Mouse (Mus musculus) hindbrain, postnatal 0 days (tissue): ENCODE results near the gene Mkln1. TPM values are rescaled to one million over a fixed set of nuclear protein-coding genes. Genes with fewer than 3 reads are reported as not detected.
A peak's percentile ranks its signal among the peaks of the same experiment; 100 is the strongest.

Experiments used
- ATAC-seq: fragments of 200-750 bp; cut with Nextera tagmentation; 2 replicates; pipeline ENCODE4 v1.8.0; 2017; ENCODE audit warnings: mild to moderate bottlenecking, moderate TSS enrichment, moderate library complexity
- DNase-seq: peaks from one replicate; pipeline ENCODE4 v3.0.0-alpha.2; 2015; ENCODE audit warnings: low spot score
- H3K27ac ChIP-seq: fragments of 300-500 bp; sonication (generic); 2 replicates; pipeline ENCODE4 v1.5.1; 2014; ENCODE audit warnings: mild to moderate bottlenecking
- H3K27me3 ChIP-seq: fragments of 300-500 bp; sonication (generic); 2 replicates; pipeline ENCODE4 v1.6.1; 2014; ENCODE audit warnings: low read length, mixed read lengths; ENCODE audit not compliant: insufficient read depth
- H3K36me3 ChIP-seq: fragments of 300-500 bp; sonication (generic); 2 replicates; pipeline ENCODE4 v1.6.1; 2014; ENCODE audit warnings: low read length, mixed read lengths; ENCODE audit not compliant: insufficient read depth
- H3K4me1 ChIP-seq: fragments of 300-500 bp; sonication (generic); 2 replicates; pipeline ENCODE4 v1.6.1; 2014; ENCODE audit warnings: antibody characterized with exemption, low read length, mixed read lengths; ENCODE audit not compliant: insufficient read depth
- H3K4me2 ChIP-seq: fragments of 300-500 bp; sonication (generic); 2 replicates; pipeline ENCODE4 v1.6.1; 2014; ENCODE audit warnings: low read depth, mild to moderate bottlenecking, low read length, moderate library complexity, mixed read lengths
- H3K4me3 ChIP-seq: fragments of 300-500 bp; sonication (generic); 2 replicates; pipeline ENCODE4 v1.5.1; 2014; ENCODE audit warnings: low read length
- H3K9ac ChIP-seq: fragments of 300-500 bp; sonication (generic); replicated peaks from 2 replicates; pipeline ENCODE4 v1.6.1; 2014; ENCODE audit warnings: mild to moderate bottlenecking, low read length, moderate library complexity, mixed read lengths
- H3K9me3 ChIP-seq: fragments of 300-500 bp; sonication (generic); 2 replicates; pipeline ENCODE4 v1.6.1; 2016; ENCODE audit warnings: low read length, mixed read lengths
- CTCF ChIP-seq: IDR thresholded peaks from 2 replicates; pipeline ENCODE4 v1.5.1; 2016; ENCODE audit warnings: antibody characterized with exemption, control low read depth, low read depth
- WGBS: fragments of 180-500 bp; shearing (Covaris S2); extraction: QIAGEN DNeasy Blood & Tissue Kit; methylation state at CpG from one replicate; pipeline ENCODE4 v1.1.7; 2014; 5-methylcytosine and 5-hydroxymethylcytosine counted together
- polyA plus RNA-seq: library from polyadenylated mRNA; unstranded; fragments of >200 nt; fragmentation: Nextera tagmentation; extraction: Ambion mirVana; gene quantifications from 2 replicates; pipeline ENCODE4 v1.2.1, GENCODE M21; 2015
- total RNA-seq: library from RNA; depleted of rRNA; stranded (reverse); fragments of >200 nt; gene quantifications from 2 replicates; pipeline ENCODE4 v1.2.3, GENCODE M21; 2014

The Mkln1 gene
- total and polyA plus RNA-seq, 2 experiments from 2014 or later = 53.4 to 88.3 TPM

- WGBS = 94% methylated on average over 6 of the region's 6 CpGs
- Histone ChIP-seq H3K4me2 (no peak overlapping the region), H3K4me1 (no peaks in the 10 kb centered on the region), H3K27ac (no peak overlapping the region), H3K9ac (no peak overlapping the region), H3K36me3 (0 out of 2 replicates have a peak, but pooled peaks cover 9% of the 10 kb centered on the region), H3K27me3 (no peaks in the 10 kb centered on the region), H3K4me3 (no peak overlapping the region), H3K9me3 (no peaks in the 10 kb centered on the region)
- DNase-seq = no peak
- no peak for ATAC-seq
- TF ChIP-seq CTCF = no peak
Measured at GRCm38 (mm10) chr6:31469431-31469830, 70.9 kb downstream of the Mkln1 start.

GRCm38 (mm10) chr6:31478221-31478620, 79.7 kb downstream of the Mkln1 start:
- Histone ChIP-seq H3K4me2 (no peak overlapping the region), H3K9ac (no peak overlapping the region), H3K4me1 (no peaks in the 10 kb centered on the region), H3K4me3 (no peak overlapping the region), H3K9me3 (no peaks in the 10 kb centered on the region), H3K27me3 (no peaks in the 10 kb centered on the region), H3K27ac (no peak overlapping the region), H3K36me3 (peaks cover 7% of the 10 kb centered on the region; the same call in 1 of the 2 replicates)
- ATAC-seq (no peak), DNase-seq (no peak)
- 72% methylated on average over 4 of the region's 4 CpGs for WGBS
- TF ChIP-seq CTCF = peak; percentile 30

- 83% methylated on average over 4 of the region's 4 CpGs for WGBS
- no peak overlapping the region for H3K9ac ChIP-seq
- ATAC-seq = no peak
- no peak for DNase-seq
- H3K4me2 ChIP-seq = no peak overlapping the region
- no peak overlapping the region for H3K27ac ChIP-seq
- no peak for TF ChIP-seq CTCF
- peaks cover 3% of the 10 kb centered on the region; the same call in 1 of the 2 replicates for H3K36me3 ChIP-seq
- no peaks in the 10 kb centered on the region for H3K4me1 ChIP-seq
- H3K27me3 ChIP-seq = no peaks in the 10 kb centered on the region
- H3K4me3 ChIP-seq = no peak overlapping the region
- no peaks in the 10 kb centered on the region for H3K9me3 ChIP-seq
Measured at GRCm38 (mm10) chr6:31480008-31480407, 81.5 kb downstream of the Mkln1 start.

- H3K4me1 ChIP-seq = no peaks in the 10 kb centered on the region
- 90% methylated on average over 2 of the region's 2 CpGs for WGBS
- DNase-seq (no peak), ATAC-seq (no peak)
- no peaks in the 10 kb centered on the region; the same call in 1 of the 2 replicates for H3K36me3 ChIP-seq
- no peak overlapping the region for H3K4me3 ChIP-seq
- no peak overlapping the region for H3K9ac ChIP-seq
- no peak overlapping the region for H3K27ac ChIP-seq
- H3K27me3 ChIP-seq = no peaks in the 10 kb centered on the region
- H3K9me3 ChIP-seq = no peaks in the 10 kb centered on the region
- no peak for TF ChIP-seq CTCF
- H3K4me2 ChIP-seq = no peak overlapping the region
Measured at GRCm38 (mm10) chr6:31486601-31487000, 88.1 kb downstream of the Mkln1 start.

GRCm38 (mm10) chr6:31489950-31490349, 91.4 kb downstream of the Mkln1 start:
- Histone ChIP-seq H3K36me3 (no peaks in the 10 kb centered on the region; the same call in 1 of the 2 replicates), H3K4me3 (no peak overlapping the region), H3K27me3 (no peaks in the 10 kb centered on the region), H3K9ac (no peak overlapping the region), H3K27ac (no peak overlapping the region), H3K9me3 (no peaks in the 10 kb centered on the region), H3K4me2 (no peak overlapping the region), H3K4me1 (no peaks in the 10 kb centered on the region)
- DNase-seq (no peak), ATAC-seq (no peak)
- no peak for TF ChIP-seq CTCF
- 91% methylated on average over 7 of the region's 7 CpGs for WGBS

- no peak overlapping the region for H3K4me2 ChIP-seq
- TF ChIP-seq CTCF = no peak
- no peak overlapping the region for H3K27ac ChIP-seq
- H3K9me3 ChIP-seq = no peaks in the 10 kb centered on the region
- H3K4me1 ChIP-seq = no peaks in the 10 kb centered on the region
- ATAC-seq = no peak
- no peaks in the 10 kb centered on the region for H3K27me3 ChIP-seq
- no peak overlapping the region for H3K9ac ChIP-seq
- H3K36me3 ChIP-seq = peaks cover 6% of the 10 kb centered on the region; the same call in 1 of the 2 replicates
- H3K4me3 ChIP-seq = no peak overlapping the region
- DNase-seq = no peak
- 87% methylated on average over 2 of the region's 2 CpGs for WGBS
Measured at GRCm38 (mm10) chr6:31495122-31495731, 96.7 kb downstream of the Mkln1 start.

- 59% methylated on average over 2 of the region's 2 CpGs for WGBS
- TF ChIP-seq CTCF = no peak
- no peak overlapping the region for H3K4me2 ChIP-seq
- H3K27ac ChIP-seq = no peak overlapping the region
- no peak overlapping the region for H3K4me3 ChIP-seq
- H3K27me3 ChIP-seq = no peaks in the 10 kb centered on the region
- no peaks in the 10 kb centered on the region for H3K9me3 ChIP-seq
- ATAC-seq (no peak), DNase-seq (no peak)
- no peak overlapping the region for H3K9ac ChIP-seq
- no peaks in the 10 kb centered on the region for H3K4me1 ChIP-seq
- H3K36me3 ChIP-seq = peaks cover 6% of the 10 kb centered on the region; the same call in 1 of the 2 replicates
Measured at GRCm38 (mm10) chr6:31496227-31496626, 97.7 kb downstream of the Mkln1 start.
